Mouse (Mus musculus): ENCODE measurements around the gene Eaf2. TPM values are rescaled to one million over a fixed set of nuclear protein-coding genes. Genes with fewer than 3 reads are reported as not detected.

The Eaf2 gene
- total and polyA plus RNA-seq, 2 experiments from 2014 or later: 0.67 to 0.76 TPM

GRCm38 (mm10) chr16:36743580-36743979, 131.2 kb downstream of the Eaf2 start:
- DNase-seq (no peak), ATAC-seq (no peak)
- 92% methylated on average over 8 of the region's 8 CpGs for WGBS
- no peaks in the 10 kb centered on the region for H3K27me3 ChIP-seq (ENCODE audit: insufficient read depth, low read length)
- no peak for TF ChIP-seq CTCF (IDR thresholded peaks at IDR 0.05; ENCODE audit: low read depth)
- no peak overlapping the region for H3K9ac ChIP-seq
- H3K9me3 ChIP-seq (ENCODE audit: low read length): no peaks in the 10 kb centered on the region
- H3K36me3 ChIP-seq (ENCODE audit: insufficient read depth): no peaks in the 10 kb centered on the region
- no peaks in the 10 kb centered on the region for H3K4me1 ChIP-seq (ENCODE audit: insufficient read depth)
- no peak overlapping the region for H3K4me2 ChIP-seq (ENCODE audit: low read depth)
- no peak overlapping the region for H3K27ac ChIP-seq (ENCODE audit: low read depth, low read length)
- H3K4me3 ChIP-seq (ENCODE audit: low read depth, low read length): no peak overlapping the region

Small RNAs within 50 kb of the gene (microRNA-seq; reads per million reads assigned to microRNA genes)
- gene Gm22617: 0 reads per million in 2 experiments

Other genes starting within 250 kb of the Eaf2 start
- 1.6 and 1.7 TPM in 2 replicates for gene Cd86, start 208.9 kb downstream of the Eaf2 start, total RNA-seq (2014; rRNA removed)
- 2.0 and 2.1 TPM in 2 replicates for gene Cd86, start 208.9 kb downstream of the Eaf2 start, polyA plus RNA-seq (2015; fragmentation: Nextera tagmentation; extraction: Ambion mirVana)
- gene Ildr1, start 181.0 kb downstream of the Eaf2 start, total RNA-seq (2014; rRNA removed): 0.31 and 0.76 TPM in 2 replicates
- 0.43 and 1.1 TPM in 2 replicates for gene Ildr1, start 181.0 kb downstream of the Eaf2 start, polyA plus RNA-seq (2015; fragmentation: Nextera tagmentation; extraction: Ambion mirVana)
- 18.2 and 23.5 TPM in 2 replicates for gene Slc15a2, start 90.0 kb downstream of the Eaf2 start, total RNA-seq (2014; rRNA removed)
- 21.1 and 23.9 TPM in 2 replicates for gene Slc15a2, start 90.0 kb downstream of the Eaf2 start, polyA plus RNA-seq (2015; fragmentation: Nextera tagmentation; extraction: Ambion mirVana)
- 25.1 and 26.0 TPM in 2 replicates for gene Iqcb1, start 46.6 kb downstream of the Eaf2 start, total RNA-seq (2014; rRNA removed)
- 40.7 and 66.0 TPM in 2 replicates for gene Iqcb1, start 46.6 kb downstream of the Eaf2 start, polyA plus RNA-seq (2015; fragmentation: Nextera tagmentation; extraction: Ambion mirVana)
- gene Golgb1, start 137 bp upstream of the Eaf2 start, total RNA-seq (2014; rRNA removed): 22.4 and 30.2 TPM in 2 replicates
- 63.2 and 87.1 TPM in 2 replicates for gene Golgb1, start 137 bp upstream of the Eaf2 start, polyA plus RNA-seq (2015; fragmentation: Nextera tagmentation; extraction: Ambion mirVana)
- 0.92 and 1.8 TPM in 2 replicates for gene Hcls1, start 60.0 kb upstream of the Eaf2 start, total RNA-seq (2014; rRNA removed)
- 2.2 and 2.3 TPM in 2 replicates for gene Hcls1, start 60.0 kb upstream of the Eaf2 start, polyA plus RNA-seq (2015; fragmentation: Nextera tagmentation; extraction: Ambion mirVana)
- 0.85 and 2.9 TPM in 2 replicates for gene Fbxo40, start 115.5 kb upstream of the Eaf2 start, total RNA-seq (2014; rRNA removed)
- 0.10 and 0.13 TPM in 2 replicates for gene Fbxo40, start 115.5 kb upstream of the Eaf2 start, polyA plus RNA-seq (2015; fragmentation: Nextera tagmentation; extraction: Ambion mirVana)
- 3.1 and 3.4 TPM in 2 replicates for gene Polq, start 136.8 kb upstream of the Eaf2 start, total RNA-seq (2014; rRNA removed)
- gene Polq, start 136.8 kb upstream of the Eaf2 start, polyA plus RNA-seq (2015; fragmentation: Nextera tagmentation; extraction: Ambion mirVana): 0.78 and 1.3 TPM in 2 replicates